Comparison of ENCODE assay signal across 14 mouse cellular contexts in the genomic region with DNA sequence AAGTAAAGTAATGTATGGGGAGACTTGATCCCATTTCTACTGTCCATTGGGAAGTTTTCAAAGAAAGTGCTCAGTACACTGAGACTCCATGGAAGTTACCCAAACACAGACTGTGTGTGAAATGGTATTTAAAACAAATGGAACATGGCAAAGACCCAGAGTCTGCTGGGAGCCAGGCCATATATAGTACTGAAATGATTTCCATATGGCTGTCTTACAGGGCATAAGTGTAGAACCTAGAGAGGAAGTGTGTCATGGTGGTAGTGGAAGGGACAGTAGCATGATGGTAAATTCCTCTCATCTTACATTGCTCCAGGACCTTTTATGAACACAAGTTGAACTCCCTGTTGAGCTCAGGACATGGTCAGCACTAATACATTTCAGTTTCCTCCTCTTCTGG.
"Had no signal": no experiment of that assay in that cellular context is flagged by ENCODE, and none has a peak within 500 bp of the region (broad histone marks: within the 10 kb centered on the region; RNA-seq: fewer than 3 reads in every experiment).

No protein-coding gene starts in this region.

- DNase-seq: kidney, adult 2 months; kidney, postnatal 25 days; retina, postnatal 1 day; right cerebral cortex, postnatal 25 days; spleen, adult 18-20 months; thymus, postnatal 4 days had no signal

- H3K27ac ChIP-seq: kidney, embryonic 15.5 days; left cerebral cortex, adult 2 months; limb, embryonic 13.5 days; liver, embryonic 12.5 days; lung, embryonic 15.5 days; midbrain, embryonic 12.5 days; neural tube, embryonic 13.5 days had no signal

- H3K4me1 ChIP-seq: kidney, embryonic 15.5 days; liver, embryonic 12.5 days; lung, embryonic 15.5 days; midbrain, embryonic 12.5 days; neural tube, embryonic 13.5 days had no signal

- ATAC-seq: liver, embryonic 12.5 days; midbrain, embryonic 16.5 days had no signal

- H3K4me2 ChIP-seq: kidney, embryonic 15.5 days; limb, embryonic 13.5 days; liver, embryonic 12.5 days; lung, embryonic 15.5 days; midbrain, embryonic 12.5 days; neural tube, embryonic 13.5 days had no signal

- H3K9me3 ChIP-seq: kidney, embryonic 15.5 days; limb, embryonic 13.5 days; liver, embryonic 12.5 days; lung, embryonic 15.5 days; midbrain, embryonic 12.5 days; neural tube, embryonic 13.5 days had no signal

- H3K27me3 ChIP-seq: kidney, embryonic 15.5 days; liver, embryonic 12.5 days; lung, embryonic 15.5 days; midbrain, embryonic 12.5 days; neural tube, embryonic 13.5 days had no signal

- H3K4me3 ChIP-seq: kidney, embryonic 15.5 days; left cerebral cortex, adult 2 months; limb, embryonic 13.5 days; liver, embryonic 12.5 days; lung, embryonic 15.5 days; midbrain, embryonic 12.5 days; neural tube, embryonic 13.5 days had no signal

- H3K9ac ChIP-seq: kidney, embryonic 15.5 days; limb, embryonic 13.5 days; liver, embryonic 12.5 days; lung, embryonic 15.5 days; midbrain, embryonic 12.5 days; neural tube, embryonic 13.5 days had no signal

- H3K36me3 ChIP-seq: kidney, embryonic 15.5 days; limb, embryonic 13.5 days; liver, embryonic 12.5 days; lung, embryonic 15.5 days; midbrain, embryonic 12.5 days; neural tube, embryonic 13.5 days had no signal
